Mouse (Mus musculus): ENCODE measurements at regions not wholly inside any gene's neighbourhood (a gene's known extent, or its start where the extent isn't known, plus 50 kb on each side); places are given as distances from the start of the nearest gene placed in this dataset.
A peak's percentile ranks its signal among the peaks of the same experiment; 100 is the strongest.

GRCm38 (mm10) chr11:71976724-71977481, 60.4 kb downstream of the Aipl1 start:
- DNase-seq, result peak in 1 of 2 experiments; percentile 7

DNA sequence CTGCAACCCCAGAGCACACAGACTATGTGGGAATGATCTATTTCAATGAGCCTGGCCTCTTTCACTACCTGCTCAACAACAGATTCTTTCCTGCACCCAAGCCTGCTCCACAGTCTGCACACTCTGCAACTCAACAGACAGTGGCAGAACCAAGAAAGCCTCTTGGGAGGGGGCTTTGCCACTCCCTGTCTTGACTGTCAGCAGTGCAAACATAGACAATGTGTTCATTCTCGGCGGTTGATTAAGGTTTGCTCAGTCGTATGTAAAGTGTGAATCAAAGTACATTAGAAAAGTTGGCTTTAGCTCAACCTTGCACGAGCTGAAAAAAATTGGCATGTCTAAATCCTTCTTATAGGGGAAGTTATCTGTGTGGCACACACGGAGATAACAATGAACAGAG, 66.0 kb downstream of the Aipl1 start:
- no peak for DNase-seq

DNA sequence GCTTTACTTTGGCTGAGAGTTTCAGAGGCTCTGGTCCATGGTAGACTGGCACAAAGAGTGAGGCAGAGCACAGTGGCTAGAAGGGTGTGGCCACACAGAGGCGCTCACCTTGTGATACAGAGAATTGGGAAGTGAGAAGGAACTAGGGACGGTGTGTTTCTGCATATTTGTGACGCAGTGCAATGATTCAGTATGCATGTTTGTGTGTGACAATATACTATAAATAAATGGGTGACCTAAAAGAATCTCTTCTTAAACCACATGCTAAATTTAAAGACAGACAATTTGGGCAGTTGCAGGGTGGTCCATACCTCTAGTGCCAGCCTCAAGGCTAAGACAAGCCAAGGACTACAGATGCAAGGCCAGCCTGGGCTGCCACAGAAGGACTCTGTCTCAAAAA, 75.0 kb downstream of the Aipl1 start:
- no peak for DNase-seq

DNA sequence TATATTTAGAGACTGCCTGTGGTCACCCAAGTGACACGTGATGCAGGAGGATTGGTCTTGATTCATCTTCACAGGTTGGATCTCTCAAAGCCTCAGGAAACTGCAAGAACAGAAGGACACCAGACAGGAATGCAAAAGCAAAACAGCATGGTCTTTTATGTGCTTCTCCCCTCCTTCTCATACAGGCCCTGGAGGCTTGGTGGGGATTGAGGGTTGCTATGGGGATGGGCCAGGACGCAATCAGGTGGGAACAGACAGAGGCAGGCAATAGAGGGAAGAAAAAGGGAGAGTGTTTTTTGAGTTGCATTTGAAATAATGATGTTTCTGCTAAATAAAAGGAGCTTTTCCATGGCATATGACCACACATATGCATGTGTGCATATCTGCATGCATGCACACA, 84.8 kb downstream of the Aipl1 start:
- DNase-seq, result no peak

DNA sequence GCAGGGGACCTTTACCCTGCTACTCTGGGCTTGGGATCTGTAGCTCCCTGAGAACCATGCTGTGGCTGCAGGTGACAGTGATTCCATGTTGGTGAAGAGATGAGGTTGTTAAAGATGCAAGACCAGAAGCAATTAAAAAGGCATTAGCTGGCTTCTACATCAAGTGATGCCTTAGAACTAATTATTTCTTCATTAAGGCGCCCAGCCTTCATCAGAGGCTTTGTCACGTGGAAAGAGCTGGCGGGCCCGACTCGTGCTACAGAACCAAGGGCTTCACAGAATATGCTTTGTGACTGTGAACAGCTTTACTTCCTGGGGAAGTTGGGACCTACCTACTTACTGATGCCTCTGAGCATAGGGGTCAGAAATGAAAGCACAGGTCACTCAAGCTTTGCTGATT, 90.1 kb downstream of the Aipl1 start:
- no peak for DNase-seq

DNA sequence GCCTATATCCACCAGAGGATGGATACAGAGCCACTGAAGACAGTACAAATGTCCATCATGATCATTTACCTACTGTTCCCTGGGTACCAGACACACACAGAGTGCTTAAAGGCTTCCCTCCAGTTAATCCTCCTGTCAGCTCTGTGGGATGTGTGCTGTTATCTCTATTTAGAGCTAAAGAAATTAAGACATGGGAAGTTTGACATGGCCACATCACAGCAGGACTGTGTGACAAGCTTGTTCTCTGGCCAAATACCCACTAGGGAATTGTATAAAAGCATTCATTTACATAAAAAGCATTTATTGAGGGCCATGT, 92.3 kb downstream of the Aipl1 start:
- DNase-seq, result no peak

DNA sequence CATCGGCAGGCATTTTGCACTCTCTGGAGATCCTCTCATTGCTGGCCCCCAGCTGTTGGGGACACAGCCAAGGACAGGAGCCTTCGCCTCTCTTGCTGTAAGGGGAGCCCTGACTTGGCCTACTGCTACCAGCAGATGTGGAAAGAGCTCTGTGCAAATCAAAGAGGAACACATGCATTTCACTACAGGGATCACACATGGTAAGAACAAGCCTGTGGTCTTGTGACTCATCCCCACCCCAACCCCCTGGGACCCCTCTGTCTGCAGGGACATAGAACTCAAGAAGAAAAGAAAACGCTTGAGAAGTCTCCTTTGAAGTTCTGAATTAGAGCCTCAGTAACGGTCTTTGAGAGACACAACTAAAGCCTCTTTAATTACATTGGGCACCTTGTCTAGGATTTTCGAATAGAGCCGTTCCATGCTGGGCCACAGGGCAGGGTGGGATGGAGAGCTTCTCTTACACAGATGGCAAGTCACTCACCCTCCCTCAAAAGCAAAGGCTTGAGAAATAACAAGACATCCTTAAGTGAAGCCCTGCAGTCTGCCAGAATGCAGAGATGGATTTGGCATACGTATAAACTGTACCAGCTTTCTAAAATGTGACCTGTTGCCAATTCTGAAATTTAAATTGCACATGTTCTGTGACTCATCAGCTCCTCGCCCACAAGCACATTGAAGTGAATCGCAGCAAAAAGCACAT, 92.8 kb downstream of the Aipl1 start:
- no peak for DNase-seq

- no peak for DNase-seq
Observed at GRCm38 (mm10) chr11:71943512-71943911, 93.8 kb downstream of the Aipl1 start.

DNA sequence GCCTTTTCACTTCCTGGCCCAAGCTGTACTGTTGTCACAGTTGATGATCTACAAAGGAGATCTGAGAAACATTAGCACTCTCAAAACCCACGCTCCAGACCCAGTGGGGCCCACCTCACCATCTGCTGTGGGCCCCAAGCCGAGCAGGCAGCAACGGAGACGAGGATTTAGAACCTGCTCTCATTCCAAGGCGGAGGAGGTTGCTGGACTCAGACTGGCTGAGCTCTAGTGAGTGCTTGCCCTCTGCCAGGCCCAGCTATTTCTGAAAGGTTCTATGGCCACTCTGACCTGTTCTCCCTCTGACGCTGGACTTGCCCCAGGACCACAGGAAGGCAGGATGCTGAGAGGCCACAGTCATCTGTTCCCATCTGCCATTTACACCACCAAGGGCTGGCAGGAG, 98.2 kb downstream of the Aipl1 start:
- DNase-seq, result no peak

GRCm38 (mm10) chr11:71937108-71937507, 100.2 kb downstream of the Aipl1 start:
- DNase-seq, result peak; percentile 69 to 73

DNA sequence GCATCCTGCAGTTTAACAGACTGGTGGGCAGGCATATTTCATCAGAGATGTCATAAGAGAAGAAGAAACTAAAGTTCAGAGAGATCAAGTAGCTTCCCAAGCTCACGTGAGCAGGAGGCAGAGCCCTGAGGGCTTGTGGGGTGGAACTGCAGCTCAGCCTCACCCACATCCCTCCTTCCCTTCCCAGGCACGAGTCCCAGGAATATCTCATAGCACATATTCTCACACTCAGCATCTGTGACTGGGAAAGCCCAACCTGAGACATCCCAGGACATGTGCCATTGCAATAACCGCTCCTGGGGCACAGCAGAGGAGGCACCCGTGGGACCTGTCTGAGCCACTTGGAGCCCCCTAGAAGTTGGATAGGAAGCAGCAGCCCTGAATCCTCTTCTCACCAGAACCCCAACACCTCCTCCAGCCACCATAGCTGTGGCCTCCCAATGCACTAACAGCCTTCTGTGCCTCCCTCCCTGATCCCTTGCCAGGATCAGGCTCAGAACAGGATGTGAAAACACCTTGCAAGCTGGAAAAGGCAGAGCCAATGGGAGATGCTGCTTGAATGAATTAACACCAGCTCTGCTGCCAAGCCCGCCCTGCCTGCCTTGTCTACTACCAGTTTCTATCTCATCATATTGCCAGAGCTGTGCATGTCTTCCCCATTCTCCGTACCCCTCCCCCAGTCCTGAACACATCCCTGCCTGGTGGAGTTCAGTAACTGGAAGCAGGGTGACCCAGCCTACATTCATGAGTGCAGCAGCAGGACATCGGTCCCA, 107.4 kb downstream of the Aipl1 start:
- DNase-seq, result no peak

DNA sequence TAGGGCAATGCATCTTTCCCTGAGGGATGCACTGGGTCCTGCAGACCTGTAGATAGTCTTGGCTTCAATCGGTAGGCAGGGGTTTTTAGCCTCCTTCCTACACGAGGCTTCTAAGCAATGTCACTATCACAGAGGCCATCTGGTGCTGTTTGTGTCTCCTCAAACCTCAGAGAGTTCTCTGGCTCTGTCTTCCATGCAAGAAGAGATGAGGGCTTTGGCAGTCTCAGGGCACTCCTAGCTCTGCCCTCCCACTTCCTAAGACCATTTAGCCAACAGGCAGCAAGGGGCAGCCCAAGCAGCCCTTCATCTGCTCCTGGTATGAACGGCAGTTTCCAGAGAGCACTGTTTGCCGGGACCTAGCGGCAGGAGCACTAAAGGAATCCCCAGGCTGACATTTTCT, 122.6 kb downstream of the Aipl1 start:
- DNase-seq, result no peak

- no peak for DNase-seq
Observed at GRCm38 (mm10) chr11:71912626-71913025, 124.7 kb downstream of the Aipl1 start.

DNA sequence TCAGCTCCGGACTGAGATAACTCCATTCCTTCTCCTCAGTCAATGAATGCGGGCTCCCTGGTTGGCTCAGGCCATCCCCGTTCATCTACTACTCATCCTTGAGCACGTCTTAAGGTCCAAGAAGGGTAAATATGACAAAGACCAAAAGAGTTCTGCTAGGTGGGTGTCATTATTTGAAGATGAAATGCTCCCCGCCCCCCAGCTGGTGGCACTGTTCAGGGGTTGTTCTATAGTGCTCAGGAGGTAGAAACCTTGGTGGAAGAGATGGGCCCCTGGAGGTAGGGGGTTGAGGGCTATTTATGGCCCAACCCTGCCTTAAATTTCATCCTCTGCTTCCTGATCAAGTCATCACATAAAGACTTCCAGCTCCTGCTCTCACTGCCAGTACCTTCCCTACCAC, 126.0 kb downstream of the Aipl1 start:
- no peak for DNase-seq

DNA sequence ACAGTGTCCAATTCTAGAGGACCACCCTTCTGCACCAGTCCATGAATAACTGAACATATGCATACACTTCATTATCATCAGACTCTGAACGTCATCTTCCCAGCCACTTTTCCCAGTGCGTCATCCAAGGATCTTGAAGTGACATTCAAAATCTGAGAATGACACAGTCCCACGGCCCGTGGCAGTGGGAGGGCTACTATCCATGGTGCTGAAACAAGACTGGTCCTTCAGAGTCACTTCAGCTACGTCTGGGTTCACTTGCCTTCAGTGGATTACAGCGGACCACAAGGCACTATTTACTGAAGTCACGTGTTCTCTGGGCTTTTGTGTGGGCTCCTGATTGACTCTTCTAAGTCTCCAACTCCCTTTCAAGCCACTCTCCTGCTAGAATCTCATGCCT, 128.7 kb downstream of the Aipl1 start:
- DNase-seq, result peak; percentile 13 to 26

- DNase-seq, result no peak
Observed at GRCm38 (mm10) chr11:71903020-71903410, 134.3 kb downstream of the Aipl1 start.

DNA sequence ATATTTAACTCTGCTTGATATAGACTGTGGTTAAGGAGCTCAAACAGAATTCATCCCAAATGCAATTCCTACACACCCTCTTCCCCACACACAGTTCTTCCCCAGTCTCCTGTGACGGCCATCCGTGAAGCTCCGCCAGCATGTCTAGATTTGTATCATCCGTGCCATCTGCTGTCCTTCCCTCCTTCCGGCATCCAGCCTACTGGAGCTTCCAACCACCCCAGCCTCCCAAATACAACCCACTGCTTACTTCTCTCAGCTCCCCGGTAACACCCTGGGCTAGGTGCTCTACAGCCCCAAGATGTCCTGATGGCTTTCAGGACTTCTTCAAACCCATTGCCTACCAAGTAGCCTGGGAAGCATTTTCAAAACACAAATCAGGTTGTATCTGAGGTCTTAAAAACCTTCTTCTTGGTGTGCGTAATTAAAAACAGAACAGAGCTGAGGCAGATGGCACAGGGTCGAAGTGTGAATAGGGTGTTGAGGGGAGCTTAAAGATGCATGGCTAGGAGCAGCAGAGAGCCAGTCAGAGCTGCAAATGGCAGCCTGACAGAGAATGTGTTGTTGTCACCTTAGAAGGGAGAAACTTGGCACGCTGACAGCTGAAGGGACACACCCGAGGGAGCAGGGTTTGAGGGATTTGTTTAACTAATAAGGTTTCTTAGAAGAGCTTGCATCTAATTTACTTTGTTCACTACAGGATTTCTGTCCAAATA, 134.8 kb downstream of the Aipl1 start:
- no peak for DNase-seq

DNA sequence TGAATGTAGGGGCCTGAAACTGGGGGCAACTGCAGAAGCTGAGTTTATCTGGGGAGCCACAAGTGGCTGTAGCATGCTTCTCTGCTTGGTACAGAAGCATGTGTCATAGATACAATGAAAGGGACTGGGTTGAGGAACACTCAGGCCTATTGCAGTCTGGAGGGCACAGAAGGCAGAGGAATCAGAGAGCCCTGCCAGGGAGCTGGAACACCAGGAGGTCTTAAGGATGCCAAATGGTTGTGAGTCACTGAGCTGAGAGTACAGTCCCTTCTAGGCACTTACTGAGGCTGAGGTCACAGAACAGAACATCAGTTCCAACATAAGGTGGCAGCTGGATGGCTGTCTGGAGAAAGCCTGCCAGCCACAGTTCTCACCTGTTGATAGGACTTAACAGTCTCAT, 136.5 kb downstream of the Aipl1 start:
- DNase-seq, result no peak

- no peak for DNase-seq
Observed at GRCm38 (mm10) chr11:71897551-71897950, 139.8 kb downstream of the Aipl1 start.

GRCm38 (mm10) chr11:71897141-71897540, 140.2 kb downstream of the Aipl1 start:
- no peak for DNase-seq

- DNase-seq, result no peak
Observed at GRCm38 (mm10) chr11:71891181-71891580, 141.5 kb downstream of the Wscd1 start.

- DNase-seq, result no peak
Observed at GRCm38 (mm10) chr11:71889161-71889560, 139.4 kb downstream of the Wscd1 start.

DNA sequence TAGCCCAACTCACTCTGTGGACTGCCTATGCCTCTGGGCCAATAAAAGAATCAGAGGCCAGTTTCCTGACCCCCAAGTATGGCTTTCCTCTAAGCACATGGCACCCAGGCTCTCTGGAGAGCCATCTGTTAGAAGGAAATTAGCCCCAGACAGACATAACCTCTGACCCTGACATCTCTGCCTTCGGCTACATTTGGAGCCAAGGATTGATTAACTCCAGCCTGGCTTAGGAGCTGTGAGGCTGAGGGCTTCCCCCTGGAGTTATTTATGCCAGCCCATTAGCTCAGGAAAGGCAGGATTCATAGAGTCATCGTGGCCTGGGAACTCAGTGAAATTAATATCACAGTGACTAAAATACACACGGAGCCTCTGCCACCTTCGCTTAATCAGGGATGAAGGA, 137.5 kb downstream of the Wscd1 start:
- no peak for DNase-seq
